Mouse (Mus musculus) hindbrain, embryonic 16.5 days (tissue): ENCODE measurements around the gene Krtap9-5. TPM values are rescaled to one million over a fixed set of nuclear protein-coding genes. Genes with fewer than 3 reads are reported as not detected.

Experiments
- ATAC-seq: fragments of 200-750 bp; cut with Nextera tagmentation; 2 replicates; pipeline ENCODE4 v1.8.0; 2017; ENCODE audit warnings: moderate TSS enrichment, moderate library complexity
- H3K27ac ChIP-seq: fragments of 300-500 bp; sonication (generic); 2 replicates; pipeline ENCODE4 v1.5.1; 2014; ENCODE audit warnings: low read depth, mild to moderate bottlenecking, control low read depth, low read length, moderate library complexity
- H3K27me3 ChIP-seq: fragments of 300-500 bp; sonication (generic); replicated peaks from 2 replicates; pipeline ENCODE4 v1.6.1; 2014; ENCODE audit warnings: low read length; ENCODE audit not compliant: control insufficient read depth, insufficient read depth
- H3K36me3 ChIP-seq: fragments of 300-500 bp; sonication (generic); 2 replicates; pipeline ENCODE4 v1.6.1; 2014; ENCODE audit warnings: mild to moderate bottlenecking, low read length, moderate library complexity, mixed read lengths; ENCODE audit not compliant: control insufficient read depth, insufficient read depth
- H3K4me1 ChIP-seq: fragments of 300-500 bp; sonication (generic); 2 replicates; pipeline ENCODE4 v1.6.1; 2014; ENCODE audit warnings: low read depth, low read length; ENCODE audit not compliant: control insufficient read depth, insufficient read depth
- H3K4me2 ChIP-seq: fragments of 300-500 bp; sonication (generic); 2 replicates; pipeline ENCODE4 v1.6.1; 2014; ENCODE audit warnings: mild to moderate bottlenecking, low read length, control low read depth, moderate library complexity
- H3K4me3 ChIP-seq: fragments of 300-500 bp; sonication (generic); 2 replicates; pipeline ENCODE4 v1.5.1; 2014; ENCODE audit warnings: mild to moderate bottlenecking, low read length, control low read depth, moderate library complexity
- H3K9ac ChIP-seq: fragments of 300-500 bp; sonication (generic); 2 replicates; pipeline ENCODE4 v1.6.1; 2014; ENCODE audit warnings: low read depth, mild to moderate bottlenecking, control low read depth, low read length, moderate library complexity
- H3K9me3 ChIP-seq: fragments of 300-500 bp; sonication (generic); 2 replicates; pipeline ENCODE4 v1.6.1; 2014; ENCODE audit warnings: mild to moderate bottlenecking, low read length, moderate library complexity; ENCODE audit not compliant: control insufficient read depth
- WGBS: fragments of 180-500 bp; shearing (Covaris S2); extraction: QIAGEN DNeasy Blood & Tissue Kit; methylation state at CpG from one replicate; pipeline ENCODE4 v1.1.7; 2014; 5-methylcytosine and 5-hydroxymethylcytosine counted together
- polyA plus RNA-seq: library from polyadenylated mRNA; unstranded; fragments of >200 nt; fragmentation: Nextera tagmentation; extraction: Ambion mirVana; gene quantifications from 2 replicates; pipeline ENCODE4 v1.2.1, GENCODE M21; 2015

The Krtap9-5 gene
- not detected in 2 replicates for polyA plus RNA-seq

GRCm38 (mm10) chr11:99948175-99948574 lies at the start of gene Krtap9-5:
Krtap9-5 (plus strand) TSS chr11:99948475.
- ATAC-seq = no peak
- WGBS = 96% methylated on average over 2 of the region's 2 CpGs

GRCm38 (mm10) chr11:99907620-99908019 lies 40.7 kb upstream of the Krtap9-5 start, which contains the start of gene Krtap31-1:
Krtap31-1 (plus strand) TSS chr11:99907920.
- Histone ChIP-seq H3K9me3 (no peaks in the 10 kb centered on the region), H3K27me3 (no peaks in the 10 kb centered on the region), H3K9ac (no peak within 1 kb of the TSS), H3K36me3 (no peaks in the 10 kb centered on the region), H3K27ac (no peak within 1 kb of the TSS), H3K4me3 (no peak within 1 kb of the TSS), H3K4me2 (no peak within 1 kb of the TSS), H3K4me1 (no peaks in the 10 kb centered on the region)
- WGBS = 90% methylated on average over 2 of the region's 2 CpGs
- ATAC-seq = no peak

More at GRCm38 (mm10) chr11:99948175-99948574, at the start of gene Krtap9-5:
- H3K27ac ChIP-seq = no peak within 1 kb of the TSS
- H3K9ac ChIP-seq = no peak within 1 kb of the TSS
- no peak within 1 kb of the TSS for H3K4me2 ChIP-seq
- H3K4me1 ChIP-seq = no peaks in the 10 kb centered on the region
- H3K27me3 ChIP-seq = no peaks in the 10 kb centered on the region
- H3K4me3 ChIP-seq = no peak within 1 kb of the TSS
- H3K9me3 ChIP-seq = no peaks in the 10 kb centered on the region
- H3K36me3 ChIP-seq = no peaks in the 10 kb centered on the region

GRCm38 (mm10) chr11:99914451-99914850 lies 33.8 kb upstream of the Krtap9-5 start, which contains the start of gene Gm11565:
Gm11565 (plus strand) TSS chr11:99914751.
- Histone ChIP-seq H3K27me3 (no peaks in the 10 kb centered on the region), H3K4me2 (no peak within 1 kb of the TSS), H3K4me3 (no peak within 1 kb of the TSS), H3K9ac (no peak within 1 kb of the TSS), H3K27ac (no peak within 1 kb of the TSS), H3K36me3 (no peaks in the 10 kb centered on the region), H3K9me3 (no peaks in the 10 kb centered on the region), H3K4me1 (no peaks in the 10 kb centered on the region)
- WGBS = 90% methylated on average over 3 of the region's 3 CpGs
- no peak for ATAC-seq

GRCm38 (mm10) chr11:99935991-99936390 lies 12.3 kb upstream of the Krtap9-5 start, which contains the start of gene Krtap31-2:
Krtap31-2 (plus strand) TSS chr11:99936291.
- no peak within 1 kb of the TSS for H3K4me2 ChIP-seq
- no peaks in the 10 kb centered on the region for H3K36me3 ChIP-seq
- no peak within 1 kb of the TSS for H3K4me3 ChIP-seq
- H3K9me3 ChIP-seq = no peaks in the 10 kb centered on the region
- 95% methylated on average over 1 of the region's 1 CpGs for WGBS
- ATAC-seq = no peak
- no peak within 1 kb of the TSS for H3K27ac ChIP-seq
- no peaks in the 10 kb centered on the region for H3K27me3 ChIP-seq
- H3K9ac ChIP-seq = no peak within 1 kb of the TSS
- H3K4me1 ChIP-seq = no peaks in the 10 kb centered on the region

- no peaks in the 10 kb centered on the region for H3K9me3 ChIP-seq
- H3K4me1 ChIP-seq = no peaks in the 10 kb centered on the region
- no peak overlapping the region for H3K27ac ChIP-seq
- no peak overlapping the region for H3K9ac ChIP-seq
- WGBS = 88% methylated on average over 9 of the region's 9 CpGs
- no peak overlapping the region for H3K4me3 ChIP-seq
- H3K36me3 ChIP-seq = no peaks in the 10 kb centered on the region
- ATAC-seq = no peak
- H3K4me2 ChIP-seq = no peak overlapping the region
- no peaks in the 10 kb centered on the region for H3K27me3 ChIP-seq
Measured at GRCm38 (mm10) chr11:99937751-99938264, 10.5 kb upstream of the Krtap9-5 start.

GRCm38 (mm10) chr11:99964213-99964612 lies 15.9 kb downstream of the Krtap9-5 start:
- Histone ChIP-seq H3K4me2 (no peak overlapping the region), H3K4me1 (no peaks in the 10 kb centered on the region), H3K27me3 (no peaks in the 10 kb centered on the region), H3K27ac (no peak overlapping the region), H3K9ac (no peak overlapping the region), H3K9me3 (no peaks in the 10 kb centered on the region), H3K36me3 (no peaks in the 10 kb centered on the region), H3K4me3 (no peak overlapping the region)
- ATAC-seq = no peak
- 53% methylated on average over 6 of the region's 6 CpGs for WGBS

GRCm38 (mm10) chr11:99965961-99966360 lies 17.7 kb downstream of the Krtap9-5 start:
- Histone ChIP-seq H3K27ac (no peak overlapping the region), H3K27me3 (no peaks in the 10 kb centered on the region), H3K4me2 (no peak overlapping the region), H3K36me3 (no peaks in the 10 kb centered on the region), H3K9ac (no peak overlapping the region), H3K4me1 (no peaks in the 10 kb centered on the region), H3K4me3 (no peak overlapping the region), H3K9me3 (no peaks in the 10 kb centered on the region)
- 84% methylated on average over 2 of the region's 2 CpGs for WGBS
- ATAC-seq = no peak

GRCm38 (mm10) chr11:99978953-99979352 lies 30.7 kb downstream of the Krtap9-5 start, which contains the start of gene Krtap29-1:
Krtap29-1 (minus strand) TSS chr11:99979053.
- no peak within 1 kb of the TSS for H3K4me3 ChIP-seq
- H3K9ac ChIP-seq = no peak within 1 kb of the TSS
- no peak within 1 kb of the TSS for H3K27ac ChIP-seq
- 69% methylated on average over 5 of the region's 5 CpGs for WGBS
- H3K9me3 ChIP-seq = no peaks in the 10 kb centered on the region
- H3K4me2 ChIP-seq = no peak within 1 kb of the TSS
- H3K36me3 ChIP-seq = no peaks in the 10 kb centered on the region
- H3K27me3 ChIP-seq = 0 out of 2 replicates have a peak, but pooled peaks cover 2% of the 10 kb centered on the region
- H3K4me1 ChIP-seq = no peaks in the 10 kb centered on the region
- ATAC-seq = no peak

- H3K4me1 ChIP-seq = peaks cover 6% of the 10 kb centered on the region; the same call in 1 of the 2 replicates
- 92% methylated on average over 9 of the region's 9 CpGs for WGBS
- H3K4me2 ChIP-seq = no peak overlapping the region
- H3K9me3 ChIP-seq = no peaks in the 10 kb centered on the region
- no peak overlapping the region for H3K4me3 ChIP-seq
- H3K27me3 ChIP-seq = 0 out of 2 replicates have a peak, but pooled peaks cover 2% of the 10 kb centered on the region
- ATAC-seq = no peak
- no peaks in the 10 kb centered on the region for H3K36me3 ChIP-seq
- H3K9ac ChIP-seq = no peak overlapping the region
- no peak overlapping the region for H3K27ac ChIP-seq
Measured at GRCm38 (mm10) chr11:99982731-99983130, 34.5 kb downstream of the Krtap9-5 start.
